Mouse (Mus musculus): ENCODE data around the gene Trim37.

Trim37 gene

GRCm38 (mm10) chr11:87126824-87127816 is at the start of gene Trim37:
Trim37 (plus strand) TSS chr11:87127077.
- in situ Hi-C loops (cut with MboI, MseI), result no loop called here

GRCm38 (mm10) chr11:87083712-87084111 is 43.2 kb upstream of the Trim37 start:
- in situ Hi-C loops (cut with MboI, MseI), result no loop called here

- in situ Hi-C loops (cut with MboI, MseI), result no loop called here
These were observed 41.4 kb upstream of the Trim37 start for GRCm38 (mm10) chr11:87085461-87085860.

- in situ Hi-C loops (cut with MboI, MseI), result no loop called here
These were observed 40.4 kb upstream of the Trim37 start, which contains the start of gene Smg8 for GRCm38 (mm10) chr11:87086290-87086984. Smg8 (minus strand) TSS chr11:87086774.

- in situ Hi-C loops (cut with MboI, MseI), result no loop called here
These were observed 39.7 kb upstream of the Trim37 start for GRCm38 (mm10) chr11:87087142-87087541.

- in situ Hi-C loops (cut with MboI, MseI), result loop anchor here (10.0 kb wide), 1 partner anchor 404 kb away; no protein-coding TSS in a partner anchor
These were observed 18.5 kb upstream of the Trim37 start, which contains the start of gene Prr11 for GRCm38 (mm10) chr11:87108409-87108754. Prr11 (minus strand) TSS chr11:87108708.

- in situ Hi-C loops (cut with MboI, MseI), result loop anchor here (10.0 kb wide), 1 partner anchor 404 kb away; no protein-coding TSS in a partner anchor
These were observed 17.9 kb upstream of the Trim37 start, which contains the start of gene Ska2 for GRCm38 (mm10) chr11:87108755-87109518. Ska2 (plus strand) TSS chr11:87109234.

GRCm38 (mm10) chr11:87109519-87110171 is 17.2 kb upstream of the Trim37 start:
- in situ Hi-C loops (cut with MboI, MseI), result loop anchor here (5.0 to 10.0 kb wide), 2 partner anchors 405 to 643 kb away; no protein-coding TSS in a partner anchor

- in situ Hi-C loops (cut with MboI, MseI), result loop anchor here (5.0 kb wide), 1 partner anchor 642 kb away; no protein-coding TSS in a partner anchor
These were observed 16.5 kb upstream of the Trim37 start for GRCm38 (mm10) chr11:87110172-87110909.

GRCm38 (mm10) chr11:87121864-87122263 is 5.0 kb upstream of the Trim37 start:
- in situ Hi-C loops (cut with MboI, MseI), result no loop called here

GRCm38 (mm10) chr11:87125562-87125961 is 1.3 kb upstream of the Trim37 start:
- in situ Hi-C loops (cut with MboI, MseI), result no loop called here

GRCm38 (mm10) chr11:87126281-87126823 is 525 bp upstream of the Trim37 start:
- in situ Hi-C loops (cut with MboI, MseI), result no loop called here

GRCm38 (mm10) chr11:87136233-87136632 is 9.4 kb downstream of the Trim37 start:
- in situ Hi-C loops (cut with MboI, MseI), result no loop called here

- in situ Hi-C loops (cut with MboI, MseI), result no loop called here
These were observed 31.1 kb downstream of the Trim37 start for GRCm38 (mm10) chr11:87158012-87158411.

- in situ Hi-C loops (cut with MboI, MseI), result no loop called here
These were observed 35.8 kb downstream of the Trim37 start for GRCm38 (mm10) chr11:87162687-87163086.

- in situ Hi-C loops (cut with MboI, MseI), result no loop called here
These were observed 36.9 kb downstream of the Trim37 start for GRCm38 (mm10) chr11:87163751-87164150.

GRCm38 (mm10) chr11:87173625-87174024 is 46.7 kb downstream of the Trim37 start:
- in situ Hi-C loops (cut with MboI, MseI), result no loop called here

- in situ Hi-C loops (cut with MboI, MseI), result no loop called here
These were observed 48.2 kb downstream of the Trim37 start for GRCm38 (mm10) chr11:87175031-87175430.

- in situ Hi-C loops (cut with MboI, MseI), result loop anchor here (5.0 kb wide), 1 partner anchor 55 kb away; no protein-coding TSS in a partner anchor
These were observed 85.4 kb downstream of the Trim37 start for GRCm38 (mm10) chr11:87212313-87212712.

- in situ Hi-C loops (cut with MboI, MseI), result no loop called here
These were observed 95.8 kb downstream of the Trim37 start for GRCm38 (mm10) chr11:87222686-87223085.
